Mouse (Mus musculus): Measurements from ENCODE around the gene Asb3. TPM values are rescaled to one million over a fixed set of nuclear protein-coding genes. Genes with fewer than 3 reads are reported as not detected.

Asb3 gene
- 14.8 TPM for polyA plus RNA-seq (2015; fragmentation: Illumina TruSeq; extraction: RNeasy Lipid Tissue Mini Kit (QIAGEN cat#74804); ENCODE audit: low read depth, low replicate concordance)

GRCm38 (mm10) chr11:30885171-30885871 lies at the start of gene Asb3, which contains the start of gene Gpr75:
Gene Asb3, plus strand, starts transcription at chr11:30885416.
Gene Gpr75, plus strand, starts transcription at chr11:30885358.

GRCm38 (mm10) chr11:30954279-30954725 lies 69.1 kb downstream of the Asb3 start, which contains the start of gene Erlec1:
Gene Erlec1, minus strand, starts transcription at chr11:30954335.

GRCm38 (mm10) chr11:30985877-30986624 lies 100.8 kb downstream of the Asb3 start, which contains the start of gene Chac2:
Gene Chac2, minus strand, starts transcription at chr11:30986350.

Other genes with a start within 250 kb of the Asb3 start
- 76.4 TPM for gene Acyp2, start 235.8 kb upstream of the Asb3 start, polyA plus RNA-seq (2015; fragmentation: Illumina TruSeq; extraction: RNeasy Lipid Tissue Mini Kit (QIAGEN cat#74804); ENCODE audit: low read depth, low replicate concordance)
- gene Psme4, start 113.7 kb upstream of the Asb3 start, polyA plus RNA-seq (2015; fragmentation: Illumina TruSeq; extraction: RNeasy Lipid Tissue Mini Kit (QIAGEN cat#74804); ENCODE audit: low read depth, low replicate concordance): 24.2 TPM
- gene Gpr75, start 58 bp upstream of the Asb3 start, polyA plus RNA-seq (2015; fragmentation: Illumina TruSeq; extraction: RNeasy Lipid Tissue Mini Kit (QIAGEN cat#74804); ENCODE audit: low read depth, low replicate concordance): 9.0 TPM
- gene Erlec1, start 68.9 kb downstream of the Asb3 start, polyA plus RNA-seq (2015; fragmentation: Illumina TruSeq; extraction: RNeasy Lipid Tissue Mini Kit (QIAGEN cat#74804); ENCODE audit: low read depth, low replicate concordance): 60.0 TPM
- 28.9 TPM for gene Chac2, start 100.9 kb downstream of the Asb3 start, polyA plus RNA-seq (2015; fragmentation: Illumina TruSeq; extraction: RNeasy Lipid Tissue Mini Kit (QIAGEN cat#74804); ENCODE audit: low read depth, low replicate concordance)